Mouse (Mus musculus): ENCODE data around the gene E030018B13Rik. TPM values are rescaled to one million over a fixed set of nuclear protein-coding genes. Genes with fewer than 3 reads are reported as not detected.

E030018B13Rik gene
- polyA plus RNA-seq, 1 experiment from 2014 or later, result 0.18 TPM

- Histone ChIP-seq H3K4me3 (ENCODE audit: low read length) (no peak overlapping the region), H3K4me1 (ENCODE audit: control insufficient read depth, insufficient read depth, low read length) (peaks cover 68% of the 10 kb centered on the region), H3K27ac (ENCODE audit: low read length) (peak overlapping the region; percentile 86), H3K36me3 (ENCODE audit: control insufficient read depth, insufficient read depth) (no peaks in the 10 kb centered on the region), H3K9ac (ENCODE audit: low read length) (peak overlapping the region; percentile 49), H3K9me3 (replicated peaks; ENCODE audit: control insufficient read depth, low read length) (no peaks in the 10 kb centered on the region), H3K4me2 (ENCODE audit: low read depth, low read length) (peak overlapping the region; percentile 5; the same call in 1 of the 2 replicates), H3K27me3 (ENCODE audit: control insufficient read depth, insufficient read depth, low read length) (no peaks in the 10 kb centered on the region)
- WGBS, result 33% methylated on average over 8 of the region's 8 CpGs
- peak; percentile 84 for ATAC-seq (replicated peaks; ENCODE audit: extremely low read depth, insufficient read depth, low FRiP score)
Measured at GRCm38 (mm10) chr7:63911383-63912233, 5.0 kb upstream of the E030018B13Rik start.

GRCm38 (mm10) chr7:63912234-63912810, 4.3 kb upstream of the E030018B13Rik start:
- Histone ChIP-seq H3K36me3 (ENCODE audit: control insufficient read depth, insufficient read depth) (no peaks in the 10 kb centered on the region), H3K9me3 (replicated peaks; ENCODE audit: control insufficient read depth, low read length) (no peaks in the 10 kb centered on the region), H3K27me3 (ENCODE audit: control insufficient read depth, insufficient read depth, low read length) (no peaks in the 10 kb centered on the region), H3K9ac (ENCODE audit: low read length) (peak overlapping the region; percentile 49), H3K4me1 (ENCODE audit: control insufficient read depth, insufficient read depth, low read length) (peaks cover 70% of the 10 kb centered on the region), H3K27ac (ENCODE audit: low read length) (peak overlapping the region; percentile 86), H3K4me3 (ENCODE audit: low read length) (no peak overlapping the region), H3K4me2 (ENCODE audit: low read depth, low read length) (peak overlapping the region; percentile 5; the same call in 1 of the 2 replicates)
- 35% methylated on average over 7 of the region's 7 CpGs for WGBS
- peak; percentile 2; the same call in 1 of the 2 replicates for ATAC-seq (replicated peaks; ENCODE audit: extremely low read depth, insufficient read depth, low FRiP score)

- no peak overlapping the region for H3K4me2 ChIP-seq (ENCODE audit: low read depth, low read length)
- no peaks in the 10 kb centered on the region for H3K9me3 ChIP-seq (replicated peaks; ENCODE audit: control insufficient read depth, low read length)
- peak overlapping the region; percentile 86; the same call in 1 of the 2 replicates for H3K27ac ChIP-seq (ENCODE audit: low read length)
- no peak overlapping the region for H3K9ac ChIP-seq (ENCODE audit: low read length)
- no peaks in the 10 kb centered on the region for H3K36me3 ChIP-seq (ENCODE audit: control insufficient read depth, insufficient read depth)
- peaks cover 72% of the 10 kb centered on the region for H3K4me1 ChIP-seq (ENCODE audit: control insufficient read depth, insufficient read depth, low read length)
- WGBS, result 59% methylated on average over 12 of the region's 12 CpGs
- ATAC-seq (replicated peaks; ENCODE audit: extremely low read depth, insufficient read depth, low FRiP score), result no peak
- no peak overlapping the region for H3K4me3 ChIP-seq (ENCODE audit: low read length)
- no peaks in the 10 kb centered on the region for H3K27me3 ChIP-seq (ENCODE audit: control insufficient read depth, insufficient read depth, low read length)
Measured at GRCm38 (mm10) chr7:63912924-63913723, 3.5 kb upstream of the E030018B13Rik start.

GRCm38 (mm10) chr7:63913724-63914692, 2.6 kb upstream of the E030018B13Rik start:
- Histone ChIP-seq H3K4me1 (ENCODE audit: control insufficient read depth, insufficient read depth, low read length) (peaks cover 67% of the 10 kb centered on the region), H3K36me3 (ENCODE audit: control insufficient read depth, insufficient read depth) (no peaks in the 10 kb centered on the region), H3K4me3 (ENCODE audit: low read length) (no peak overlapping the region), H3K9ac (ENCODE audit: low read length) (no peak overlapping the region), H3K4me2 (ENCODE audit: low read depth, low read length) (no peak overlapping the region), H3K9me3 (replicated peaks; ENCODE audit: control insufficient read depth, low read length) (no peaks in the 10 kb centered on the region), H3K27ac (ENCODE audit: low read length) (no peak overlapping the region), H3K27me3 (ENCODE audit: control insufficient read depth, insufficient read depth, low read length) (no peaks in the 10 kb centered on the region)
- 47% methylated on average over 10 of the region's 10 CpGs for WGBS
- ATAC-seq (replicated peaks; ENCODE audit: extremely low read depth, insufficient read depth, low FRiP score), result no peak

- Histone ChIP-seq H3K4me3 (ENCODE audit: low read length) (no peak overlapping the region), H3K9ac (ENCODE audit: low read length) (no peak overlapping the region), H3K36me3 (ENCODE audit: control insufficient read depth, insufficient read depth) (no peaks in the 10 kb centered on the region), H3K4me2 (ENCODE audit: low read depth, low read length) (no peak overlapping the region), H3K27me3 (ENCODE audit: control insufficient read depth, insufficient read depth, low read length) (no peaks in the 10 kb centered on the region), H3K9me3 (replicated peaks; ENCODE audit: control insufficient read depth, low read length) (no peaks in the 10 kb centered on the region), H3K4me1 (ENCODE audit: control insufficient read depth, insufficient read depth, low read length) (peaks cover 70% of the 10 kb centered on the region), H3K27ac (ENCODE audit: low read length) (no peak overlapping the region)
- 83% methylated on average over 2 of the region's 2 CpGs for WGBS
- ATAC-seq (replicated peaks; ENCODE audit: extremely low read depth, insufficient read depth, low FRiP score), result no peak
Measured at GRCm38 (mm10) chr7:63914891-63915290, 1.8 kb upstream of the E030018B13Rik start.

GRCm38 (mm10) chr7:63917693-63918092, 1.0 kb downstream of the E030018B13Rik start:
- 45% methylated on average over 6 of the region's 6 CpGs for WGBS
- ATAC-seq (replicated peaks; ENCODE audit: extremely low read depth, insufficient read depth, low FRiP score), result no peak
- Histone ChIP-seq H3K9ac (ENCODE audit: low read length) (no peak overlapping the region), H3K4me2 (ENCODE audit: low read depth, low read length) (no peak overlapping the region), H3K27me3 (ENCODE audit: control insufficient read depth, insufficient read depth, low read length) (no peaks in the 10 kb centered on the region), H3K4me1 (ENCODE audit: control insufficient read depth, insufficient read depth, low read length) (peaks cover 63% of the 10 kb centered on the region), H3K27ac (ENCODE audit: low read length) (peak overlapping the region; percentile 64), H3K36me3 (ENCODE audit: control insufficient read depth, insufficient read depth) (no peaks in the 10 kb centered on the region), H3K9me3 (replicated peaks; ENCODE audit: control insufficient read depth, low read length) (no peaks in the 10 kb centered on the region), H3K4me3 (ENCODE audit: low read length) (no peak overlapping the region)

GRCm38 (mm10) chr7:63918771-63919768, 2.4 kb downstream of the E030018B13Rik start:
- no peak for ATAC-seq (replicated peaks; ENCODE audit: extremely low read depth, insufficient read depth, low FRiP score)
- no peaks in the 10 kb centered on the region for H3K36me3 ChIP-seq (ENCODE audit: control insufficient read depth, insufficient read depth)
- H3K4me3 ChIP-seq (ENCODE audit: low read length), result no peak overlapping the region
- 78% methylated on average over 12 of the region's 12 CpGs for WGBS
- H3K9me3 ChIP-seq (replicated peaks; ENCODE audit: control insufficient read depth, low read length), result no peaks in the 10 kb centered on the region
- no peaks in the 10 kb centered on the region for H3K27me3 ChIP-seq (ENCODE audit: control insufficient read depth, insufficient read depth, low read length)
- peaks cover 52% of the 10 kb centered on the region for H3K4me1 ChIP-seq (ENCODE audit: control insufficient read depth, insufficient read depth, low read length)
- no peak overlapping the region for H3K4me2 ChIP-seq (ENCODE audit: low read depth, low read length)
- H3K9ac ChIP-seq (ENCODE audit: low read length), result no peak overlapping the region
- no peak overlapping the region for H3K27ac ChIP-seq (ENCODE audit: low read length)
